Mouse (Mus musculus) liver, embryonic 13.5 days (tissue): Measurements from ENCODE around the gene Fbxl3. TPM values are rescaled to one million over a fixed set of nuclear protein-coding genes. Genes with fewer than 3 reads are reported as not detected.

Experiments
- polyA plus RNA-seq: library from polyadenylated mRNA; unstranded; fragments of >200 nt; fragmentation: Nextera tagmentation; extraction: Ambion mirVana; gene quantifications from 2 replicates; pipeline ENCODE4 v1.2.1, GENCODE M21; 2015

Gene Fbxl3
- polyA plus RNA-seq, 1 experiment from 2014 or later: 10.5 TPM

Other genes starting within 250 kb of the Fbxl3 start
- 1.9 and 2.3 TPM in 2 replicates for gene Kctd12, start 116.9 kb downstream of the Fbxl3 start, polyA plus RNA-seq
- 0.09 and 0.12 TPM in 2 replicates for gene Acod1, start 52.6 kb downstream of the Fbxl3 start, polyA plus RNA-seq
- 20.9 and 25.2 TPM in 2 replicates for gene Cln5, start 29.4 kb downstream of the Fbxl3 start, polyA plus RNA-seq
- 7.0 and 7.3 TPM in 2 replicates for gene Mycbp2, start 247.2 kb upstream of the Fbxl3 start, polyA plus RNA-seq